Mouse (Mus musculus) regulatory T cell (primary cell): ENCODE data around the gene Trim16.

Source experiments
- in situ Hi-C: fragments of 300-600 bp; cut with MboI, MseI; formaldehyde crosslinking; loops from one replicate; pipeline ENCODE4 v1.15.1; 2025; ENCODE audit warnings: high pct_unique_total_duplicates

Trim16 gene

DNA sequence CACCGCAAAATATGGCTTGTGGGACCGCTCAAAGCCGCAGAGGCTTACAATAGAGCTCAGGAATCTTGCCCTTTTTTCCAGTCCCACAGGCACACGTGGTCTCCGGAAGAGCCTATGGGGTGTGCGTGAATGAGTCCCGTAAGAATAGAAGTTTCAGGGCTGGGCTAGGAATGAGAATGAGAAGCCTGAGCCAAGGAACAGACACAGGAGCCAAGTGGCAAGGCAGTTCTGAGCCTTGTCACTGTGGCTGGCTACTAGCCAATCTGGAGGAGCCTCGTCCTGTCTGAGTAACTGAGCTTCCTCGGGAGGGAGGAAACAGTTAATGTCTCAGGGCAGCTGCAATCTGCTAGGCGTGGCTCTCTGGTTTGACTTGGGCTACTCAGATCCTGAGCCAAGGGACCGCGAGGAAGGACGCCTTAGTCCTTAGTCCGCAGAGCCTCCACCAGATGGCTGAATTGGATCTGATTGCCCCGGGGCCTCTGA lies at the start of gene Trim16:
TSS of gene Trim16 (plus strand) at position 173 of the 483 bp plus-strand sequence.
- in situ Hi-C loops: loop anchor here (5.0 kb wide), 1 partner anchor 57 kb away; the partner anchor contains the start of gene Tvp23b

- in situ Hi-C loops: no loop called here
Measured at GRCm38 (mm10) chr11:62776510-62776909, 43.5 kb upstream of the Trim16 start.

- in situ Hi-C loops: no loop called here
Measured at GRCm38 (mm10) chr11:62788935-62789616, 31.0 kb upstream of the Trim16 start, which contains the start of gene Zfp286. Zfp286 (minus strand) TSS chr11:62789462.

DNA sequence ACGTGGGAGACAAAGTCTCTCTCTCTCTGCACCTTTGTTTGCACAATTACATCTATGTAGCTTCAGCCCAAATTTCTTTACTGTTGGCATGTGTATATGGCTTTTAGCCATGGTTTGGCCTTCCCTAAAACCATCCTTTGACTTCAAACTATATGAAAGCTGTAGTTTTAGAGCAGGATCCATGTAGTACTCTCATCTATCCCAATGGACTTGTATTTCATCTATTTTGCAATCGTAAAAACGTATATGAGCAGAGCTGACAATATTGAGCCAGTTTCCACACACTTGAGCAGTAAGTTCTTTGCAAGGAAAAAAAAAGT lies 30.5 kb upstream of the Trim16 start:
- in situ Hi-C loops: no loop called here

DNA sequence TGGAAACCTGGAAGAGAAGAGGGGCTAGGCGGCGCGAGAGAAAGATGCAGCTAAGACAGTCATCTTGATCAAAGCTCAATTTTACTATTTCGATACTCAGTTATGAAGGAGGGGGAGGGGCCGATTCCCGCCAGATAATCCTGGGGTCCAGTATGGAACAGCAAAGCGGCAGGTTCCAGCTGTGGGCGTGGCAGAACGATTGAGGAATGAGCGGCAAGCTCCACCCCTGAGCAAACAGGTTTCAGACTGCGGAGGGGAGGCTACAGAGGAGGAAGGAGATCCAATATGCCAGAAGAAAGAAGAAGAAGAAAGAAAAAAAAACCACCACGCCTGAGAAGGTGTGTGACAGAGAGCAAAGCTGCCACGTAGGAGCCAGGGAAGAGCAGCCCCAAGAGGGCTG lies 15.9 kb upstream of the Trim16 start:
- in situ Hi-C loops: no loop called here

DNA sequence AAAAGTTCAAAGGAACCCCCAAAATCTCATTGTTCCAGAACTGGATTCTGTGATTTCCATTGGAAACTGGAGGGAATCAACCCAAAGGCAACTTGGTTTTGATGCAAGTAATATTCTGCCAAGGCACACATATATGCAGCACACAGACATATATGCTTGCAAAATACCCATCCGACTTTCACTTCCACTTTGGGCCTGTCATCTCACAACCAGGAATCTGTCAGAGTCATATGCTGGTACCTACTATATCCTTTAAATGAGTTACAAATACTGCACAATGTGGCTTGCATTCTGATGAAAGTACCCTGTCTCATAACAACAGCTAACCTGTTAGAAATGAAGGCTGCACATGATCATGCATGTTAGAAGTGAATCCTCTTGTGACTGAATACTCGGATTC lies 12.1 kb upstream of the Trim16 start:
- in situ Hi-C loops: no loop called here

DNA sequence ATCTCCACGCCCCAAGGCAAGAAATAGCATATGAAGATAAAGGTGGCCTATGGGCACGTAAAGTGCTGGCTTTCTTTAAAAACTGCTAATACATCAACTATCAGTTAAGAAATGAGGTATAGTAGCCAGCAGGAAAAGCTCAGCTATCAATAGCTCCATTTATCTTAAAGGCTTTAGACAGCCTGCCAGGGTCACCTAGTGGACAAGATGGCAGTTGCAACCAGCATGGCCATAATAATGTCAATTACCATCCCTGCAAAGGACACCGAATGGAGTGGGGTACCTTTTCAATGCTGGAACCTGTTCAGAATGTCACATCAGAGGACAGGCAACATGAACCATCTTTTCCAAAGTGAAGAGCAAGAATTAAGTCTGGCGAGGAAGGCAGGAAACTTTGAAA lies 10.8 kb upstream of the Trim16 start:
- in situ Hi-C loops: no loop called here

DNA sequence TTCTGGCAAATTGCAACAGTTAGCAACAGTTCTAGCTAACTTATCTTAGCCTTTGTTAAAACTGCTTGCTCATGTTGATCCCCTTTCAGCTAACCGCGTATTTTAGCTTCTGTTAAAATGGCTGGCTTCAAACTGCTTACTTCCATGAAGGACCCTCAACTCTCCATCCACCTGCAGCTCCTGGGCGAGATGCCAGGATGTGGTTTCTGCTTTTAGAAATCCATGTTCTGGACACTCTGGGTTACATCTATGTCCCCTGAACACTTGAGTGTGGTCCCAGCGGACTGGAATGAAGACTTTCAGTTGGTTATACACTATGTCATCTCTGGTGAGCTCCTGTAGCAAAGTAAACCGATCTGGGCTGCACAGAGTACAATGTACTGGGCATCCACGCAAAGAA lies 7.8 kb upstream of the Trim16 start:
- in situ Hi-C loops: no loop called here

DNA sequence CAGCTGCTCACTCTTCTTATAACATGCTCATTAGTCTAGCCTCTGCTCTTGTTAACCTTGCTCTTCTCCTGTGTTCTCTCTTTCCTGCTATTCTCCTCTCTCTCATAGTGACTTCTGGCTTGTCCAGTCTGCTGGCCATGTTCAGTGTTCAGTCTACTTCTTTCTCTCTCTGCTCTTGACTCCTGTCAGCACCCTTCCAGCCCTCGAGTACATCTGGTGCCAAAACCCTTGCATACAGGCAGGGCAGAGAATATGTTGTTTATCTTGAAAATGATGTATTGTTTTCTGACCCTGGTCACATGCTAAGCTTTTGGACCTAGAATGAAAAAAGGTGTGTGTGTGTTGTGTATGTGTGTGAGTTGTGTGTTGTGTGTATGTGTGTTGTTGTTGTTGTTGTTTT lies 6.5 kb upstream of the Trim16 start:
- in situ Hi-C loops: no loop called here

GRCm38 (mm10) chr11:62813970-62814624 lies 5.9 kb upstream of the Trim16 start:
- in situ Hi-C loops: no loop called here

- in situ Hi-C loops: no loop called here
Measured at GRCm38 (mm10) chr11:62814625-62815024, 5.4 kb upstream of the Trim16 start.

DNA sequence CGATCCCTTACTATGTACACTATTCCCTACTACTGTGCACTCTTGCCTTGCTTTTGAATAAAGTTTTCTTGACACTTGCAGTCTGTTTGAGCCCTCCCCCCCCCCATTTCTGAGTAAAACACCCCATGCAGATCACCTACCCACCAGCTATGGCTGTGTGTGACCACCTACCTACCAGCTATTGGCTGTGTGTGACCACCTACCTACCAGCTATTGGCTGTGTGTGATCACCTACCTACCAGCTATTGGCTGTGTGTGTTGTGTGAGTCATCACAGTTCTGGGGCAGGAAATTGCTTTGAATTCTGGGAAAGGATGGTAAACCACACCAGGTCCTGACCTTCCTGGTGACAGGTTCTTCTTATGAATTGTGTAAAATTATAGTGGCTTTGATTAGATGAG lies 4.6 kb upstream of the Trim16 start:
- in situ Hi-C loops: no loop called here

DNA sequence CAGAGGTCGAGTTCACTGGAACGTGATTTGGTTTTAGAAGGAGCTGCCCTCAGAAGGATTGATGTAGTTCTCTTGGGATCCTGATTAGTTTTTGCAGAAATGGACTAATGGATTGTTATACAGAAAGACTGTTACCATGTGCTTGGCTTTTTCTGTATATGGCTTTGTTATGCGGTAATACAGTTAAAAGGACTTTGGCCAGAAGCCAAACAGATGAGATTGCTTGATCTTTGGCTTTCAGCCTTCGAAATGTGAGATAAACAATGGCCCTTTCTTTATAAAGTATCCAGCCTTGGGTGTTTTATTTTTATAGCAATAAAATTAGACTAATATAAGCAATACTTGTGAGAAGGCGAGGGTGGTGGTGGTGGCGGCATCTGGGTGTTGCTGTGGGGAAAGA lies 3.4 kb upstream of the Trim16 start:
- in situ Hi-C loops: no loop called here

GRCm38 (mm10) chr11:62819059-62819686 lies 858 bp upstream of the Trim16 start:
- in situ Hi-C loops: no loop called here

GRCm38 (mm10) chr11:62820661-62821437 lies 818 bp downstream of the Trim16 start:
- in situ Hi-C loops: loop anchor here (5.0 kb wide), 1 partner anchor 56 kb away; the partner anchor contains the start of gene Tvp23b

DNA sequence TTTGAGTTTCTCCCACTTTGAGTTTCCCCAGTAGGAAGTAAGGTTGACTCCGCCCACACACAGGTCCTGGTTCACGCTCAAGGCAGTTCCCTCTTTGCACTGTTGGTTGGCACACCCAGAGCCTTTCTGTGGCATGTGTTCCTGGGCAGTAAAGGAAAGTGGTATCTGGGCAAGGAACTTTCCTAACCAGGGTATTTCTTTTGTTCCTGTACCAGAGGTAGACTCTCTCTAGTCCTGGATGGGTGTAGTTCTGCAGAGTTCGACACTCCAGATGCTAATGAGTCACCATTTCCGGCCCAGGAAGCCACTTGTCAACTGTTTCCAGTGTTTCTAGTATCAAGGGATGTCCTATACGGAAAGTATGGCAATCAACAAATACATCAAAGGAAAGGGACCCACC lies 1.9 kb downstream of the Trim16 start:
- in situ Hi-C loops: loop anchor here (5.0 kb wide), 1 partner anchor 55 kb away; the partner anchor contains the start of gene Tvp23b

- in situ Hi-C loops: loop anchor here (5.0 kb wide), 1 partner anchor 53 kb away; the partner anchor contains the start of gene Tvp23b
Measured at GRCm38 (mm10) chr11:62824211-62824610, 4.2 kb downstream of the Trim16 start.

GRCm38 (mm10) chr11:62825222-62826105 lies 5.4 kb downstream of the Trim16 start:
- in situ Hi-C loops: no loop called here

DNA sequence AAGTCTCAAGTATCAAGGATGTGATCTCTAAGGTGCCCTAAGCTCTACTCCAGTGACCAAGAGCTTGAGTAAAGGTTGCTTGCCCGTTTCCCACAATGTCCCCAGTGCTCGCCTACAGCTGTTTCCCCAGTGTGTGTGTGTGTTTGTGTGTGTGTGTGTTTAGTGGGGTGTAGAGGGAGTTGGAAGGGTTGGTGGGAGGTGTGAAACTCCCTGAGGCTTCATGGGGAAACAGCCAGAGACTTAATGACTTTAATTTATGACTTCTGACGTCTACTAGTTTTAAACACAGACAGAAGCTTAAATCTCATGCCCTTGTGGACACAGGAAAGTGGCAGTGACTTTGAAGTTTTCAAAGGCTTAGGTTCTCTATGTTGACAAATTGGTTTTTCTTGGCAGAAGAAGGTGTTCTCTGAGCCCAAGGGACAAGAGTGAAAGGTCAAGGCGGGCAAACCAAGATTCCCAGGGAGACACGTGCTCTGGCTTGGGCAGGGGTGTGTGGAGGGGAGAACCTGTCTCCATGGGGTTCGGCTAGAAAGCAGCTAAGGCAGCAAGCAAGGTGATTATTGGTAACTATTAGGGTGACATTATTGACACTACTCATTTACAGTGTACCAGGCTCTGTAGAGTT lies 6.2 kb downstream of the Trim16 start:
- in situ Hi-C loops: no loop called here

DNA sequence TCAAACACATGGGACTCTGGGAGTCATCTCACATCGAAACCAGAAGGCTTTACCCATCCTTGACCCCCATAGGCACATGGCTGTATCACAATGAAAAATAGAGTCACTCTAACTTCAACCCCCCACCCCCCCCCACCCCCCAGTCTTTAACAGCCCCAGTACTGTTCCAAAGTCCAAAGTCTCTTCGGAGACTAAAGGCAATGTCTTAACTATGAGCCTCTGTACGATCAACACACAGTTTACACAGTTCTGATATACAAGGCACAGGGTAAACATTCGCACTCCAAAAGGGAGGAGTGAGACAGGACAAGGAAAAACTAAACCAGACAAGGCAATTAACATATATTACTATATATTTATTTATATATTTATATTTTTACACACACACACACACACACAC lies 7.1 kb downstream of the Trim16 start:
- in situ Hi-C loops: no loop called here
